Mouse (Mus musculus) embryonic fibroblast, embryonic 13.5 days (primary cell): ENCODE data around the gene Zmynd10.

Source experiments
- CTCF ChIP-seq: IDR thresholded peaks from 2 replicates; pipeline ENCODE4 v1.5.1; 2011; ENCODE audit warnings: mild to moderate bottlenecking, control low read depth, low read length, moderate library complexity, borderline replicate concordance; ENCODE audit not compliant: insufficient read depth
- POLR2A ChIP-seq: IDR thresholded peaks from 2 replicates; pipeline ENCODE4 v1.6.1; 2011; ENCODE audit warnings: low read depth, mild to moderate bottlenecking, control low read depth, low read length, moderate library complexity

GRCm38 (mm10) chr9:107550491-107551116 is 3.5 kb downstream of the Zmynd10 start:
- no peak for TF ChIP-seq CTCF
- TF ChIP-seq POLR2A, result no peak
